Mouse (Mus musculus) CH12.LX (cell line): ENCODE results near the gene Colq.

ENCODE experiments used
- BHLHE40 ChIP-seq: IDR thresholded peaks from 2 replicates; pipeline ENCODE4 v1.6.1; 2011; ENCODE audit warnings: mild to moderate bottlenecking, low read depth, low read length, improper control_type of control experiment
- CHD1 ChIP-seq: IDR thresholded peaks from 2 replicates; pipeline ENCODE4 v1.6.1; 2012; ENCODE audit warnings: low read depth, low read length, improper control_type of control experiment, inconsistent platforms
- CTCF ChIP-seq, 2 experiments: IDR thresholded peaks in 1 of 2; conservative IDR thresholded peaks in 1 of 2; 2 replicates each; pipeline ENCODE4 v1.5.1; 2011 to 2012; ENCODE audit warnings: low read depth in 2 of 2, low read length in 2 of 2, improper control_type of control experiment in 1 of 2, inconsistent platforms in 1 of 2, mild to moderate bottlenecking in 1 of 2, moderate library complexity in 1 of 2
- E2F4 ChIP-seq: IDR thresholded peaks from 2 replicates; pipeline ENCODE4 v1.6.1; 2011; ENCODE audit warnings: low read depth, low read length, improper control_type of control experiment; ENCODE audit not compliant: insufficient replicate concordance
- EP300 ChIP-seq: IDR thresholded peaks from 2 replicates; pipeline ENCODE4 v1.6.1; 2011; ENCODE audit warnings: low read length, improper control_type of control experiment
- HCFC1 ChIP-seq: IDR thresholded peaks from 2 replicates; pipeline ENCODE4 v1.6.1; 2012; ENCODE audit warnings: low read depth, mild to moderate bottlenecking, inconsistent platforms, low read length, improper control_type of control experiment
- NRF1 ChIP-seq: IDR thresholded peaks from 2 replicates; pipeline ENCODE4 v1.6.1; 2014; ENCODE audit warnings: low read depth, mild to moderate bottlenecking, inconsistent platforms, low read length, improper control_type of control experiment, moderate library complexity
- POLR2A ChIP-seq: IDR thresholded peaks from 2 replicates; pipeline ENCODE4 v1.6.1; 2011; ENCODE audit warnings: low read depth, mild to moderate bottlenecking, improper control_type of control experiment, low read length
- RAD21 ChIP-seq: IDR thresholded peaks from 2 replicates; pipeline ENCODE4 v1.6.1; 2011; ENCODE audit warnings: low read depth, mild to moderate bottlenecking, low read length, improper control_type of control experiment, moderate library complexity
- RCOR1 ChIP-seq: conservative IDR thresholded peaks from 2 replicates; pipeline ENCODE4 v1.6.1; 2012; ENCODE audit warnings: low read depth, mild to moderate bottlenecking, inconsistent platforms, low read length, improper control_type of control experiment
- SIN3A ChIP-seq: IDR thresholded peaks from 2 replicates; pipeline ENCODE4 v1.6.1; 2012; ENCODE audit warnings: low read length, improper control_type of control experiment, inconsistent platforms
- USF2 ChIP-seq: conservative IDR thresholded peaks from 2 replicates; pipeline ENCODE4 v1.6.1; 2011; ENCODE audit warnings: low read depth, low read length, improper control_type of control experiment

DNA sequence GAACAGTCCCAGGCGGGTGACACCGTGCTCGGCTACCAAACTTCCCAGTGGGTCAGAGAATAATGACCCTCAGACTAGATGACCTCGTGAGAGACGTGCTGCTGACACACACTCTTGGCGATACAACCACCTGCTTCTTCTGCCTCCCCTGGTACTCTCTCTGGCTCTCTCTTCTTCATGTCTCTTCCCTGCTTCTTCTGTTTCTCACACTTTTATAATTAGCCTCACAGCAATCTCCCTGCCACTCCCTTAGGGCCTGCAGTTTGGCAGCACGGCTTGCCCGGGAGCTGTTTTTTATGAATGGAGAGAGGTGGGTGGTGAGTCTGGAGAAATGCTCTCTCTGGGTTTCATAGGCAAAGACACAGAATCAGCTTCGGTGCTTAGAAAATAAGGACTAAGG is 15.3 kb downstream of the Colq start:
- TF ChIP-seq EP300 (no peak), POLR2A (no peak), CTCF (conservative IDR thresholded peaks at IDR 0.05 in 1 of 2, IDR thresholded peaks at IDR 0.05 in 1 of 2; ENCODE audit: low read depth in 2 of 2, low read length in 2 of 2) (no peak), E2F4 (no peak), HCFC1 (no peak), SIN3A (no peak), BHLHE40 (no peak), NRF1 (no peak), RAD21 (no peak), USF2 (no peak), CHD1 (no peak), RCOR1 (no peak)
